Mouse (Mus musculus): ENCODE results near the gene Pdzph1. TPM values are rescaled to one million over a fixed set of nuclear protein-coding genes. Genes with fewer than 3 reads are reported as not detected.

Gene Pdzph1
- total RNA-seq, 1 experiment from 2014 or later: not detected

DNA sequence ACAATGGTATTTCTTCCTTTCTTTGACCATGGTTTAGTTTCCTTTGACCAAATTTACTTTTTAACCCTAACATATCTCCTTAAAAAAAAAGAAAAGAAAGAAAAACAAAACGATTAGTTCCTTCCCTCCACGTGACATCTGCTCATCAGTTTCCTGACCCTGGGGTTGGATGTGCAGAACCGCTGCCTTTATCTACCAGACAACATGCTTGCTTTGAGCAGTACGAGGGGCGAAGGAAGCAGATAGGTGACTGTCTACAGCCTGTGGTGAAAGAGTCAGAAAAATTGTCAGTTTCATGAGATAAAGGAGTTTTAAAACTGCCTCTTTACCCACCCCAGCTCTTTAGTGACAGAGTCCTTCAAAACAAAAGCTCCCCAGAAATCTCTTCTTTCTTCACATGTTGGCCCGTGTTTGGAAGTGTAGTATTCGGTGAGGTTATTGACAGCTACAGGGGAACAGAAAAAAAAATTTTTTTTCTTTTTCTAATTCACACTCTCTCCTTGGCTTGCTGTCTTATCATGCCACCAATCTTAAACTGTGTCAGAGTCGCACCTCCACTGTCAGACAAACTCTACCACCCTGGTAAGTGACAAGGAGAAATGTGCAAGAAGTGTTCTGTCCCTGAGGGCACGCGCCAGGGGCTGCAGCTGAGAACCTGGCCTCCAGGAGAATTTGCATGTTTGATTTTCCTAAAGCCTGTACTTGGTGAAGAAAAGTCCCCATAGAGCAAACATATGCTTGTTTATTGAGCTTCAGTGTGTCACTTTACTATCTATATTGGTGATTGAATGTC, 66.2 kb downstream of the Pdzph1 start:
- no peak for ATAC-seq (replicated peaks; ENCODE audit: insufficient number of reproducible peaks, low FRiP score, low TSS enrichment, poor library complexity, severe bottlenecking)

DNA sequence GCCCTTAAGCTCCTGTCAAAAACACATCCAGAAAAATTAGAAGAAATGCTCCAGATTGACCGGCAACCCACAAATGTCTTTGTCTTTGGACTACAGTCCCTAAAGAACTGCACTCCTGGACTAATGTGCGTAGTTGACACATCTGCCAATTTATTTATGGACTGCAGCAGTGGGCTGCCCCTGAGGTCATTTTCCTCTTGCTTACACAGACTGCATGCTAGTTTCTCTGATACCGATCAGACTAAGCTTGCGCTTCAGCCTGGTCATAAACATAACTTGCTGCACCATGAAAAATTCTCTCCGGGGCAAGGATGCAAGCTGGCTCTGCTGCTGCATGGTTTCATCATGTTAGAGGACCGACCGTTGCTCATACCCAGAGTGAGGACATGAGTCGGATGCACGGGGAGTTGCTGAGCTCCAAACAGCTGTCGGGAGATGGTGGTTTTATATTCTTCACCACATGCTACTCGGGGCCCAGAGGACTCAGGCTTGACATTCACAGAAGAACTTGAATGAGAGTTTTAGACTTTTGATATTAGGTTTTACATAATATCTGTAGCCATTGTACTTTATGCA, 67.2 kb downstream of the Pdzph1 start:
- no peak for ATAC-seq (replicated peaks; ENCODE audit: insufficient number of reproducible peaks, low FRiP score, low TSS enrichment, poor library complexity, severe bottlenecking)

DNA sequence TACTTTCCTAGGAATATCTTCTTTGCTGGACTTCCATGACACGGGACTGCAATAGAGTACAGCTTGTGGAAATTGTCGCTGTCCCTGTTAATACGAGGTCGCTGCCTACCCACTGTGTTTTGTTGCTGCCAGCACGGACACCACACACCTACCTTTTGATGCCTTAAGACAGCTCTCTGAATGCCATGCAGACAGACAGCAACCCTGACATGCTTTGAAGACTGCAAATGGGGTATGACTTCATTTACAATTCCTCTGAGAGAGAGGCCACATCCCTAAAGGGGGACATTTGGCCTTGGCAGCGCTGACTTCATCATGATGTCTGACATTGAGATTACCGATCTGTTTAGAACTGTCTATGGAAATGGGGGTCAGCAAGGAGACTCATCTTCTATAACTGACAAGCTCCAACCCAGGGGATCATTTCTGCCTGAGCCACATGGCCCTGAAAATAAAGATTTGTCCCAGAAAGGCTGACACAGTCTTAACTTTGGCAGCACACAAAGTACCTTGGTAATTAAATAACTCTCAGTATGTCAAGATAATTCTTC, 67.8 kb downstream of the Pdzph1 start:
- no peak for ATAC-seq (replicated peaks; ENCODE audit: insufficient number of reproducible peaks, low FRiP score, low TSS enrichment, poor library complexity, severe bottlenecking)

DNA sequence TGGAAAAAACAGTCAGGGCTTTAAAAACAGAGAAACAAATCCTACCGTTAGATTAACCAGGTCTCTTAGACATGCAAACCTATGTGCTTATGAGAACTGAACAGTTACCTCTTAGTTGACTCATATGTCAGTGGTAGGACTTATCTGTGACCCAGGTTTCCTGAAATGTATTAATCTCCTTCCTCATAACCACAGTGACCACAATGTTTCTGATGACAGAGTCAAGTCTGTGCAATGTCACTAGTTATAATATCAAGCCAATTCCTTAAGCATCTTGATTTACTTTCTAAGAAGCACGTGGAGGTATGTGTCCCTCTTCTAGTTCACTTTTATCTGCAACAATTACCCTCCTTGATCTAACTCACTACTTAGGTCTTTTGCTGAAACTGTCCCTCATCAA, 68.4 kb downstream of the Pdzph1 start:
- no peak for ATAC-seq (replicated peaks; ENCODE audit: insufficient number of reproducible peaks, low FRiP score, low TSS enrichment, poor library complexity, severe bottlenecking)

DNA sequence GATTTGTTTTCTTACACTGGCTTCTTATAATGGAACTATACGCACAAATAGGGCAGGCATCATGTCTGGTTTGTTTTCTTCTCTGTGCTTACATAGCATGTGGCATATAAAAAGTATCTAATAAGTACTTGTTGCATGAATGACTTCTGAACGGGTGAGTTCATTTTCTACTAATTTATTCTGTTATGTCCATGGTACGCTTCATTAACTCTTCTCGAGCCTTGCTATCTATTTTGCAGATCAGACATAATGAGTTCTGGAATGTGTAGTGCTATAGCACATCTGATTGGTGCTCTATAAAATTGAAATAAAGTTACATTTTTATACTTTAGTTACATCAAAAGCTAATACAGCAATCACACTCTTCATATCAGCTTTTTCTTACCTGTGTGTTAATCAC, 71.2 kb downstream of the Pdzph1 start:
- ATAC-seq (replicated peaks; ENCODE audit: insufficient number of reproducible peaks, low FRiP score, low TSS enrichment, poor library complexity, severe bottlenecking): no peak

DNA sequence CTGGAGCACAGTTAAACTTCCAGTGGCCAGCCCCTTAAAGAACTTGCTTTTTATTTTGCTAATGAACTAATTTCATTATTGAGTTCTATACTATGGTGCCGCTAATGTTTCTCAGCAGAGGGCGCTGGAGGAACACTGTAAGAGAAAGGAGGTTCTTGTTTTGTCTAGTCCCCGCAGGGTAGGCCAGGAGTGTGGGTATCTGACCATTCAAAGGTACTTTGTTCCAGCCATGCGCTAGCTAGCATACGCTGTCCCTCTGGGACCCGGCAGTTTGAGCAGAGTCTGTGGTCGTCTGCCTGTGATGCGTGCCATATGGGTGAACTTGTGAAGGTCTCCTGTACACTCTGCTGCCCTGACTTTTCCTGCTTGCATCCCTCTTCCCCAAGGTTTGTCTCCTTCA, 72.1 kb downstream of the Pdzph1 start:
- no peak for ATAC-seq (replicated peaks; ENCODE audit: insufficient number of reproducible peaks, low FRiP score, low TSS enrichment, poor library complexity, severe bottlenecking)

DNA sequence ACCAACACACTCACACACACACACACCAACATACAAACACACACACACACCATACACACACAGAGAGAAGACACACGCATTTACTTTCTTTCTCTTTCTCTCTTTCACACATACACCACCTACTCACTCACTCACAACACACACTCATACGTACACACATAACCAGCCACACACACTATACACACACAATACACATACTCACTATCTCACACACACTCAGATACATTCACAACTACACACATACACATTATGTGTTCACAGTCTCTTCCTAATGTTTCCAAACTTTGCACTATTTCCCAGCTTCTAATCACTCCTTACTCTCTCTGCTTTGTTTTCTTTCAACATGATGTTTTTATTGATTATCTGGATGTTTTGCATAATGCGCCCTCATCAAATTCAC, 72.6 kb downstream of the Pdzph1 start:
- ATAC-seq (replicated peaks; ENCODE audit: insufficient number of reproducible peaks, low FRiP score, low TSS enrichment, poor library complexity, severe bottlenecking): no peak

DNA sequence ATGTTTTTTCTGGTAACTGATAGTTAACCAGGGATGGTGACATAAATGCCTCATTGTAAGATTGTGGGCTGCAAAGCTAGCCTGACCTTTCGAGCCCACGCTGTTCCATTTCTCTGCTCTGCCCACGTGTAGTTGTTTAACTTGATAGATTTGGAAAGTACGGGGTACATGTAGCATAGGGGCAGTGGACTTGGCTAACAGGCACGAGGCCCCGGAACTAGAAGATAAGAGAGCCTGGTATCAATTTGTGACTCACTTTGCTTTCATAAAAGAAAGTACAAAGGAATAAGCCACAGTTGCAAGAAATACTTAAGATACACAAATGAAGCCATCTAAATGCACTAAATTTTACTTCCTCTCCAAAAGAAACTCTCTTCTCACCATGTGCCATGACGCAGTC, 79.6 kb downstream of the Pdzph1 start:
- ATAC-seq (replicated peaks; ENCODE audit: insufficient number of reproducible peaks, low FRiP score, low TSS enrichment, poor library complexity, severe bottlenecking): no peak

DNA sequence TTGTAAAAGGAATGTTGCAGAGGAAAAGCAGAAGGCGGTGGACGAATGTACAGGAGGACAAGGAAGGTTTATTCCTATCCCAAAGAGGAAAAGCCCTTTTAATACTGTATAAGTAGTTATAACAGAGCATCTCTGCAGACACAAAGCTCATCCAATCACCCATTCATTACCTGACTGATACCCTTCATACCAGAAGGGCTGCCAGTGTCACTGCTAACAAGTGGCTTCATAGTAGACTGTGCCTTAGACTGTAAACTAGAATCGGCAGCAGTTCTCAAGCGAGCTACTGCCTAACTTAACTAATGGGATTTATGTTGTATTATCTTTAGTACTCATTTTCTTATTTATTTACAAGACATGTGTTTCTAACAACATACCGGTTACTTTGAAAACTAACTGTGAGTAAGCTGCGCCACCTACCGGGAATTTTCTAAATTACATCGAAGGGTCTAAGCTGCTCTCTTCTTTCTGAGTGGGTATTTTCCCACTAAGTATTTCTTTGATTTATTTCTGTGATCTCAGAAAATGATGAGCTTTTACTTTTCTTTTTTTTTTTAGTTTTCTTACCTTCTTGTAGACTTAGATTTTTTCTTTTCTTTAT, 82.0 kb downstream of the Pdzph1 start:
- no peak for ATAC-seq (replicated peaks; ENCODE audit: insufficient number of reproducible peaks, low FRiP score, low TSS enrichment, poor library complexity, severe bottlenecking)

DNA sequence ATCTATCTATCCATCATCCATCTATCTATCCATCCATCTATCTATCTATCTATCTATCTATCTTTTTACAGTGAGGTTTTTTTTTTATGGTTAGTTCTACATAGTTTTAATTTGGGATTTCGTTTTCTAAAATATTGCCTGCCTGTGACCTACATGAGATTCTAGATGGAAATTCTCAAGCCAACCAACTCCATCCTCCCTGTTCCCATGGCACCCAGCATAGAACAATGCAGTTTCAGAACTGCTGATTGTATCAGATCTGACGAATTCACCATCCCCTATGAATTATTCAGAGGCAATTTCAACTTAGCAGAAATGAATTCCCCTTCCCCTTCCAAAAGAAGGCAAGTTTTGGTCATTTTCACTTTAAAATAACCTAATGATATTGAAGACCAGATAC, 85.2 kb downstream of the Pdzph1 start:
- ATAC-seq (replicated peaks; ENCODE audit: insufficient number of reproducible peaks, low FRiP score, low TSS enrichment, poor library complexity, severe bottlenecking): no peak

DNA sequence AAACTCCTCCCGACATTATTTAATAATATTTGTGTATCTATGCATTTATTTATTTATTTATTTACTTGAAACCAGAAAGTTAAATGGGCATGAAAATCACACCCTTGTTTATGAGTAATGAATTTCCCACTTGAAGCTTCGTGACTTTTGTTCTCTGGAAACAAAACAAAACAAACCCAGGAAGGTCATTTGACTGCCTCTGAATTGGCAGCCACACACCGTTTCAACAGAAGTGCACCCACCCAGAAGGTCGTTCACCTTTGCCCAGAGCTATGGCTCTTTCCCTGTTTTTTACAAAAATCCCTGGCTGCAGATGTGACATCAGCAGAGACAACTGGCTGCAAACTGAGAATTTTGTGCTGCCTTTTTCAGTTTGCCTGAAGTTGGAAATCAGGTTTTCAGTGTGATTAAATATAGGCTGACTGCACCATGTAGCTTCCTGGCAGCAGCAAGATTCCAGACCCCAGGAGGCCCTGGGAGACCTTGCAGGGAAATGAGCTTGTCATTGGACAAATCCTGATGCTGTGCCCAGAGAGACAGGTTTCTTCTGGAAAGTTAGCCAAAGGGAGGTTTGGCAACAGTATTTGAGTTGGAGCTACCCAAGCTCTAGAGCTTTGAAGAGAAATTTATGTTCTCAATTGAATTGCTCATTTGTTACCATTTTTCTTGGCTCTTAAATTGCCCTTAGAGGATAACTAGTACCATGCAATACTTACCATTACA, 99.5 kb downstream of the Pdzph1 start:
- no peak for ATAC-seq (replicated peaks; ENCODE audit: insufficient number of reproducible peaks, low FRiP score, low TSS enrichment, poor library complexity, severe bottlenecking)

DNA sequence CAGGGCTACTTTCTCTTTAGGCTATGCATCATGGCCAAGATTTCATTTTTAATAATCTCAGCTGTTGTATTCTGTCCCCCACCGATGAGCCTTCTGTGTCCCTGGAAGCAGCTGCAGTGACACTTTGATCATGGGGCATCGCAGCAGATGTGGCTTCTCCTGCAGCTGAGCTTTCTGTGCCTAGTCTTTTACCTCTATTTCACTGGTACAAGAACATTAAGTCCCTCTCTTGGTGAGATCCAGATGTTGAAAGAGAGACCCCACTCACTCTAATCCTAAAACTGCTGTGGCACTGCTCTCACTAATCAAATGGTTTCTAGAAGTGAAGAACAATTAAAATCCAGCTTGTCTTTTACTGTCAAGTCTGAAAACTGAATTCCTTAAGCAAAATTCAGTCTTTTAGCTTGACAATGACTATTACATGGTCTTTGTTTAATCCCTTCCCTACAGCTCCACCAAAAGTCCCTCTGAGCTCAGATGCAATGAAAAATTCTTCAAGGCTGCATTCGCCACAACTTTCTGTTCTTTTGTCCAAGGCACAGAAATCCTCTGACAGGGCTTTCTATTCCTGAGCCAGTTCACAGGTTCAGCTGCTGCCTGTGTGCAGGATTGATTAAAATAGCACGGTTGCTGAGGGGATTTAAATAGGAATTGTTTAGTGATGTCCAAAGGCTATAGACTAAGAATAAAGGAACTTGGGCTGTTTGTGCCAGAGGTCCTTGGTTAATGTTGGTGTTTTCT, 101.1 kb downstream of the Pdzph1 start:
- ATAC-seq (replicated peaks; ENCODE audit: insufficient number of reproducible peaks, low FRiP score, low TSS enrichment, poor library complexity, severe bottlenecking): no peak

DNA sequence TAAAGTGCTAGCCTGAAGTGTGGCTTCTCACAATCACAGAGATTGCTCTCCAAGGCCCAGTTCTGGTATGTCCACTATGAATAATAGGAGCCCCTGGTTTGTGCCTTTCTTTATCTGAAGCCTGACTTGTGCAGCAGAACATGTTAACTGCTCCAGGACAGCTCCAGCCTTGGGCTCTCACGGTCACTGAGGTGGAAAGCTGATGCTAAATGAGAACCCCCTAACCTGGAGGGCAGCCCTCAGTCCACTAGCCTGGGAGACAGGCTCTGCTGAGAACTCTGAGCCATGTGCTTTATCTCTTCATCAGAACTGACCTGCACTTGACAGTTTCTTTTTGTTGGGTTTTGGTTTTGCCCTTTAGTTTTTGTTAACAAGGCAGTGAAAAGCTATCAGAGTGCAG, 106.8 kb downstream of the Pdzph1 start:
- no peak for ATAC-seq (replicated peaks; ENCODE audit: insufficient number of reproducible peaks, low FRiP score, low TSS enrichment, poor library complexity, severe bottlenecking)

DNA sequence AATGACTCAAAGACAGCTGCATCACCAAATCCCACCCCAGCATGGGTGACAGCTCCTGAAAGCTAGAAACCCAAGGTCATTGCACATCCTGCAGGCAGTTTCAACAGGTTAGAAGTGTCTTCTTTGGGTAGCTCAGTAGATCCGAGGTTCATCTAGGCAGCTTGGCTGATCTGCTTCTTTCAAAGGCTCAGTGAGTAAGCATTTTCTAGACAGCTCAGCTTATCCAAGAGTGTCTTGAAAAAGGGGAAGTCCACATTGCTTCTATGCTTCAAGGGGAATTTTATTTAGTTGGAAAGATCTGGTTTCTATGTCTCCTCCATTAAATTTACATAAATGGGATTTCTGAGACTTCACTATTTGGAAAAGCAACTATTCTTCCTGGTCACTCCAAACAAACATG, 117.8 kb downstream of the Pdzph1 start:
- ATAC-seq (replicated peaks; ENCODE audit: insufficient number of reproducible peaks, low FRiP score, low TSS enrichment, poor library complexity, severe bottlenecking): no peak

DNA sequence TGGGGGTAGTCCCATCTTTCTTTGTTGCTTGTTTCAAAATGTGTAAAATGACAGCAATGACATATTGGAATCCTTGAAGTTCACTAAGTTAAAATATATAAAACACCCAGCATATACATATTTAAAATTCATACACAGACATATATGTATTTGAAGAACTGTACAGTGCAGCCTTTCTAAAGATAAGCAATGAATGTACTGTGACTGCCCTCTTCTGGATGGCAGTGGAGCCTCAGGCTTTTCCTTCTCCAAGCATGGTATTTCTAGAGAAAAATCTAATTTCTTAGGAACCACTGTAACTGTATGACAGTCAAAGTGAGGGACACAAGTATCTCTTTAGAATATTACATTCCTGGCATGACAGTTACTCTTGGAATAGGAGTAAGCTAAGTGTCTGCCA, 120.4 kb downstream of the Pdzph1 start:
- no peak for ATAC-seq (replicated peaks; ENCODE audit: insufficient number of reproducible peaks, low FRiP score, low TSS enrichment, poor library complexity, severe bottlenecking)

Measured in monocyte, adult 5-6 weeks (primary cell).